Mouse (Mus musculus) heart, postnatal 0 days (tissue): ENCODE data around the gene Rab37. TPM values are rescaled to one million over a fixed set of nuclear protein-coding genes. Genes with fewer than 3 reads are reported as not detected.

ENCODE experiments used
- ATAC-seq: fragments of 200-750 bp; cut with Nextera tagmentation; 2 replicates; pipeline ENCODE4 v1.8.0; 2017; ENCODE audit warnings: low read depth, moderate number of reproducible peaks, moderate library complexity; ENCODE audit not compliant: insufficient read depth
- DNase-seq: peaks from one replicate; pipeline ENCODE4 v3.0.0-alpha.2; 2016; ENCODE audit warnings: low spot score
- H3K27ac ChIP-seq: fragments of 300-500 bp; sonication (generic); 2 replicates; pipeline ENCODE4 v1.5.1; 2014; ENCODE audit warnings: low read depth, mild to moderate bottlenecking
- H3K27me3 ChIP-seq: fragments of 300-500 bp; sonication (generic); 2 replicates; pipeline ENCODE4 v1.6.1; 2014; ENCODE audit warnings: low read length, mixed read lengths; ENCODE audit not compliant: control insufficient read depth, insufficient read depth
- H3K36me3 ChIP-seq: fragments of 300-500 bp; sonication (generic); replicated peaks from 2 replicates; pipeline ENCODE4 v1.6.1; 2014; ENCODE audit warnings: low read length, mixed read lengths; ENCODE audit not compliant: control insufficient read depth, insufficient read depth
- H3K4me1 ChIP-seq: fragments of 300-500 bp; sonication (generic); 2 replicates; pipeline ENCODE4 v1.6.1; 2014; ENCODE audit warnings: antibody characterized with exemption; ENCODE audit not compliant: control insufficient read depth, insufficient read depth
- H3K4me2 ChIP-seq: fragments of 300-500 bp; sonication (generic); 2 replicates; pipeline ENCODE4 v1.6.1; 2014; ENCODE audit warnings: low read depth, mild to moderate bottlenecking, low read length, moderate library complexity
- H3K4me3 ChIP-seq: fragments of 300-500 bp; sonication (generic); 2 replicates; pipeline ENCODE4 v1.5.1; 2014; ENCODE audit warnings: low read depth, low read length
- H3K9ac ChIP-seq: fragments of 300-500 bp; sonication (generic); replicated peaks from 2 replicates; pipeline ENCODE4 v1.6.1; 2014; ENCODE audit warnings: low read depth, low read length, mixed read lengths
- H3K9me3 ChIP-seq: fragments of 300-500 bp; sonication (generic); replicated peaks from 2 replicates; pipeline ENCODE4 v1.6.1; 2016; ENCODE audit warnings: low read length; ENCODE audit not compliant: control insufficient read depth
- CTCF ChIP-seq: IDR thresholded peaks from 2 replicates; pipeline ENCODE4 v1.5.1; 2016; ENCODE audit warnings: antibody characterized with exemption, control low read depth, low read depth
- EP300 ChIP-seq: IDR thresholded peaks from 2 replicates; pipeline ENCODE4 v1.6.1; 2016; ENCODE audit warnings: antibody characterized with exemption, low read depth
- WGBS: fragments of 180-500 bp; shearing (Covaris S2); extraction: QIAGEN DNeasy Blood & Tissue Kit; methylation state at CpG from one replicate; pipeline ENCODE4 v1.1.7; 2014; 5-methylcytosine and 5-hydroxymethylcytosine counted together
- polyA plus RNA-seq: library from polyadenylated mRNA; unstranded; fragments of >200 nt; fragmentation: Nextera tagmentation; extraction: Ambion mirVana; gene quantifications from 2 replicates; pipeline ENCODE4 v1.2.1, GENCODE M21; 2015
- total RNA-seq: library from RNA; depleted of rRNA; stranded (reverse); fragments of >200 nt; gene quantifications from 2 replicates; pipeline ENCODE4 v1.2.3, GENCODE M21; 2014; ENCODE audit warnings: low replicate concordance

Gene Rab37
- total and polyA plus RNA-seq, 2 experiments from 2014 or later, result 1.3 to 2.0 TPM

DNA sequence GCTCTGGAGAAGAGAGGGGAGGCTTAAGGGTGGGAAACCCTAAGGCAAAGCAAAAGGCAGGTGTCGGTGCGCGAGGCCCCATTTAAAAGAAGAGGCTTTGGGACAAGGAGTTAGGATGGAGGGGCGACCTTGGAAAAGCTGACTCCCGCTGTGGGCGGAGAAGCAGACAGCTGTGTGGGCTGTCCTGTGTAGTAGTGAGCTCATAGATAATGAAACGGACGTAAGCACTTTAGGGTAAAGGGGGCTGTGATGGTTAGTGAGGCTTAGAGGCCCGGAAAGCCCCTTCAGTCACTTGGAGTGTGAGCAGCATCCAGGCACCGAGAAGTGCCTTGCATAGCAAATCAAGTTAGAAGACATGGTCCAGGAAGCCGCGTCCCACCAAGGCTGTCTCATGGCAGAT lies 96.5 kb downstream of the Rab37 start, which contains the start of gene Nat9:
Gene Nat9 (minus strand): TSS at position 167 of the 400 bp plus-strand sequence.
- whole genome bisulfite sequencing, result 4% methylated on average over 12 of the region's 12 CpGs
- H3K36me3 ChIP-seq, result no peaks in the 10 kb centered on the region
- peaks cover 20% of the 10 kb centered on the region for H3K4me1 ChIP-seq
- H3K9me3 ChIP-seq, result no peaks in the 10 kb centered on the region
- peak within 1 kb of the TSS; percentile 77 for H3K9ac ChIP-seq
- H3K4me2 ChIP-seq, result peak within 1 kb of the TSS; percentile 96
- H3K27me3 ChIP-seq, result no peaks in the 10 kb centered on the region
- DNase-seq (no peak), ATAC-seq (peak; percentile 15; the same call in 1 of the 2 replicates)
- TF ChIP-seq CTCF, result no peak
- no peak for TF ChIP-seq EP300
- peak within 1 kb of the TSS; percentile 67 for H3K4me3 ChIP-seq
- peak within 1 kb of the TSS; percentile 82 for H3K27ac ChIP-seq

DNA sequence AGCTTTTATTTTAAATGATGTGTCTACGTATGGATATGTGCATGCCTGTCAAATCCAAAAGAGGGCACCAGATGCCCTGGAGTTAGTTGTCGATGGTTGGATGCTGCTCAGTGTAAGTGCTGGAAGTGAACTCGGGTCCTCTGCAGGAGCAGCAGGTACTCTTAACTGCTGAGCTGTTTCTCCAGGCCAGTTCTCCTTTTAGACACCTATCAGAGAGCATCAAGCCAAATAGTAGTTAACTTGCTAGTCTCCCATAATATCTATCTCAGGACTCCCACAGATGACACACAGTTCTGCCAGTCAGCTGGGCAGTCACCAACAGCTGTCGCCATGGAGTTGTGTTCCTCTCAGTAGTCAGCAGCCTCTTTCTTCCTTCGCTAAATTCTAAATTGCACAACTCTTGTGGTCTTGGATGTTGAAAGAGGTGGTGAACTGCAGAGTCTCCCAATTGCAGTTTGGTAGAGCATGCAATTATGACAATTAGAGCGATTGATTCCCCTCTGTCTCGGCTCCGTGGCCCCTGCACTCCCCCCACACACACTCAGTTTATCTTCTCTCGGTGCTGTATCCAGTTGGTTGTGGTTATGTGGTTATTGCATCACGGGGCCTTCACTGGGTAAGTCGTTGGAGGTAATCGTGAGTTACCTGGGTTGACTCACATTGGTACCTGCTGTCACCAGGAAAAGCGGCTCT lies 97.5 kb downstream of the Rab37 start:
- Histone ChIP-seq H3K36me3 (no peaks in the 10 kb centered on the region), H3K9me3 (no peaks in the 10 kb centered on the region), H3K4me2 (no peak overlapping the region), H3K27ac (no peak overlapping the region), H3K27me3 (no peaks in the 10 kb centered on the region), H3K4me1 (peaks cover 20% of the 10 kb centered on the region), H3K9ac (no peak overlapping the region), H3K4me3 (no peak overlapping the region)
- no peak for ATAC-seq
- DNase-seq, result no peak
- TF ChIP-seq CTCF, result no peak
- no peak for TF ChIP-seq EP300
- WGBS, result 79% methylated on average over 13 of the region's 13 CpGs

DNA sequence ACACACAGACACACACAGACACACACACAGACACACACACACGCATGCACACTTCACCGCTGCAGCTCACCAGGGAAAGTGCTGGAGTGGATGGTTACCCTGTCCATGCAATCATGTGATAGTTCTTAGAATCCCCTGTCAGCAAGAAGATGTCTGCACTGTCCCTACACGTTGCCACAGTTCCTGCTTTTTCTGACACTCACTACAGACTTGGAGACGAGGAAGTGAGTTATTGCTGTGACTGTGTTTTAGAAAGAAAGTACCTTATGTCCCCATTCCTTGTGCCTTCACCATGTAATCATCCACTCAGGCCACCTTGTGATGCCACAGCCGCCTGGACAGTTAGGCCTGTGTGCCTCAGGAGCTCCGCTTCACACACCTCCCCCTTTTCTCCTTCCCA lies 98.1 kb downstream of the Rab37 start:
- Histone ChIP-seq H3K27ac (no peak overlapping the region), H3K9me3 (no peaks in the 10 kb centered on the region), H3K4me1 (peaks cover 20% of the 10 kb centered on the region), H3K27me3 (no peaks in the 10 kb centered on the region), H3K4me2 (no peak overlapping the region), H3K4me3 (no peak overlapping the region), H3K9ac (no peak overlapping the region), H3K36me3 (no peaks in the 10 kb centered on the region)
- TF ChIP-seq CTCF (no peak), EP300 (no peak)
- no peak for DNase-seq
- WGBS, result 87% methylated on average over 6 of the region's 6 CpGs
- no peak for ATAC-seq

DNA sequence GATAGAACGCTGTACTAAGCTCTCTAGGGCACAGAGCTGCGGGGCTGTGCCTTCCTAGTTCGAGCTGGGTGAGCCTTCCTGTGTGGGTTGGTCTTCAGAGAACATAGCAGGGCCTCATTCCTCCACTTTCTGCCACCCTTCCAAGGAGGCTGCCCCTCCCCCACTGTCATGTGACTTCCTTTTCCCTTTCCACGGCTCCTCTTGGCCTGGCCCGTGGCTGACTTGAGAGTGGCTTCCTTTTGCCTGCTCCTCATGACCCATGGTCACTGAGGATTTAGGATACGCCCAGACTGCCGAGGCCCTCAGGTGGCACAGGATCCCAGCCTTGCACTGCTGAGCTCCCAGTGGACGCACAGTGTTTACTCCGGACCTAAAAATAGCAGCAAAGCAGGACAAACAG lies 100.9 kb downstream of the Rab37 start:
- no peak for TF ChIP-seq EP300
- TF ChIP-seq CTCF, result no peak
- Histone ChIP-seq H3K9me3 (no peaks in the 10 kb centered on the region), H3K9ac (no peak overlapping the region), H3K27me3 (no peaks in the 10 kb centered on the region), H3K4me3 (no peak overlapping the region), H3K36me3 (no peaks in the 10 kb centered on the region), H3K27ac (peak overlapping the region; percentile 61), H3K4me2 (peak overlapping the region; percentile 37), H3K4me1 (peaks cover 15% of the 10 kb centered on the region)
- ATAC-seq (peak; percentile 15; the same call in 1 of the 2 replicates), DNase-seq (peak; percentile 27)
- 23% methylated on average over 9 of the region's 9 CpGs for WGBS

DNA sequence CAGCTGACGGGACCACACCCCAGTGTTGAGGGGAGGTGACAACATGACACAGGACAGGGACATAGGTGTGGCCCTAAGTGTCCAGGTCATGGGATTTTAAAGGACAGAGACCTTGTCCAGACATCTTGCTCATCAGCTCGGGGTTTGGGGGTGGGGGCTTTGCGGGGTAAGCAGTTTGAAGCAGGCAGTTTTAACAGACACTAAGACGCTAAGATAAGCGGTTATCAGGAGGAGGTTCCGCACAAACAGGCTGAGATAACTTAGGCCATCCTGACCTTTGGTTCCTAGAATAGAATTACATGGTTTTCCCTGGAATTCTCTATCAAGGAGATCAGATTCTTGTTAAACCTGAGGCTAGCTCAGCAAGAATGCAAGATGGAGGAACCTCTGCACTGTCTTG lies 103.5 kb downstream of the Rab37 start:
- ATAC-seq (no peak), DNase-seq (no peak)
- peaks cover 8% of the 10 kb centered on the region; the same call in 1 of the 2 replicates for H3K36me3 ChIP-seq
- H3K4me3 ChIP-seq, result no peak overlapping the region
- WGBS, result 53% methylated on average over 6 of the region's 6 CpGs
- no peaks in the 10 kb centered on the region for H3K27me3 ChIP-seq
- no peak for TF ChIP-seq EP300
- no peak for TF ChIP-seq CTCF
- no peak overlapping the region for H3K9ac ChIP-seq
- H3K27ac ChIP-seq, result no peak overlapping the region
- H3K4me1 ChIP-seq, result peaks cover 8% of the 10 kb centered on the region
- H3K9me3 ChIP-seq, result no peaks in the 10 kb centered on the region
- H3K4me2 ChIP-seq, result no peak overlapping the region

DNA sequence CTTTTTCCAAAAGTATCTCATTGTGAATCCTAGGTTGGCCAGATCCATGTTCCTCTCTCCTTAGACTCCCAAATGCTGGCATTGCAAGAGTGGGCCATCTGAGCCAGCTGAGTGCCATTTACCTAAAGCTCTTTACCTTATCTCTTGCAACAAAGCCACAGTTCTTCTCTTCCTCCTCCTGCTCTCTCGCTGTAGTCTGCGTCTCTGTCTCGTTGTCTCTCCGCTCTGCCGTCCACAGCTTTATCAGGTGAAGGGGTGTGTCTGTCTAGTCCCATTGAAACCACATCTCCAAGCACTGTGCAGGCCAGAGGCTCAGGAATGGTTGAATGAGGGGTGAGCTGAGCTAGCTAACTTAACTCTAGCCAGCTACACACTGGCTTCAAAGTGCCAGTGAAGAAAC lies 104.7 kb downstream of the Rab37 start:
- WGBS, result 35% methylated on average over 5 of the region's 5 CpGs
- Histone ChIP-seq H3K4me2 (no peak overlapping the region), H3K9ac (no peak overlapping the region), H3K36me3 (peaks cover 14% of the 10 kb centered on the region; the same call in 1 of the 2 replicates), H3K4me1 (peaks cover 8% of the 10 kb centered on the region), H3K27me3 (no peaks in the 10 kb centered on the region), H3K9me3 (no peaks in the 10 kb centered on the region), H3K27ac (no peak overlapping the region), H3K4me3 (no peak overlapping the region)
- ATAC-seq, result no peak
- TF ChIP-seq CTCF (no peak), EP300 (no peak)
- no peak for DNase-seq
